Mouse (Mus musculus) C2C12 (cell line): Measurements from ENCODE around the gene Gm10251. TPM values are rescaled to one million over a fixed set of nuclear protein-coding genes. Genes with fewer than 3 reads are reported as not detected.
"Not testable (repeated sequence)": the region's sequence is repeated elsewhere in the genome, so short reads cannot be mapped to it uniquely, and the experiment has no call there.

Experiments used
- H3K27me3 ChIP-seq: one replicate; pipeline ENCODE4 v1.6.1; 2011; ENCODE audit not compliant: control insufficient read depth, insufficient read depth, insufficient read length
- H3K36me3 ChIP-seq: one replicate; pipeline ENCODE4 v1.6.1; 2011; ENCODE audit not compliant: control insufficient read depth, insufficient read depth
- H3K4me3 ChIP-seq: one replicate; pipeline ENCODE4 v1.5.1; 2011; ENCODE audit warnings: mild to moderate bottlenecking, control low read depth; ENCODE audit not compliant: poor library complexity, insufficient read depth, severe bottlenecking
- H3K79me2 ChIP-seq: one replicate; pipeline ENCODE4 v1.6.1; 2011; ENCODE audit not compliant: control insufficient read depth, insufficient read depth
- H3K79me3 ChIP-seq: one replicate; pipeline ENCODE4 v1.6.1; 2011; ENCODE audit warnings: low read depth, control low read depth
- H3ac ChIP-seq: one replicate; pipeline ENCODE3; 2011; ENCODE audit warnings: low read depth; ENCODE audit not compliant: control insufficient read depth, insufficient read length
- long read RNA-seq, 2 experiments: library from polyadenylated mRNA; unstranded; transcript quantifications; one replicate each; pipeline ENCODE4 v2.0.0; 2019 to 2020
- polyA plus RNA-seq: library from polyadenylated mRNA; unstranded; fragments of >200 nt; fragmentation: generic; extraction: Trizol; gene quantifications from one replicate; pipeline ENCODE4 v1.2.1, GENCODE M21; 2012; ENCODE audit warnings: missing spikeins

The Gm10251 gene
- polyA plus RNA-seq, result not detected
- long read RNA-seq, experiment 1, result 0 reads
- long read RNA-seq, experiment 2, result 0 reads

- H3K4me3 ChIP-seq, H3K36me3 ChIP-seq, H3K79me2 ChIP-seq, H3K79me3 ChIP-seq, H3ac ChIP-seq, H3K27me3 ChIP-seq: not testable (repeated sequence)
Observed at GRCm38 (mm10) chr14:6684070-6684469, at the start of gene Gm10251. Gm10251 (minus strand) TSS chr14:6684170.

GRCm38 (mm10) chr14:6720151-6720550 lies 36.2 kb upstream of the Gm10251 start, which contains the start of gene Gm8050:
Gm8050 (minus strand) TSS chr14:6720251.
- H3K4me3 ChIP-seq, H3K79me2 ChIP-seq, H3K79me3 ChIP-seq, H3K27me3 ChIP-seq, H3K36me3 ChIP-seq, H3ac ChIP-seq: not testable (repeated sequence)

GRCm38 (mm10) chr14:6622318-6622717 lies 61.7 kb downstream of the Gm10251 start, which contains the start of gene Gm3460:
Gm3460 (minus strand) TSS chr14:6622418.
- not testable (repeated sequence) for H3K4me3 ChIP-seq, H3ac ChIP-seq, H3K36me3 ChIP-seq, H3K27me3 ChIP-seq, H3K79me3 ChIP-seq, H3K79me2 ChIP-seq

GRCm38 (mm10) chr14:6606436-6606835 lies 77.5 kb downstream of the Gm10251 start:
- not testable (repeated sequence) for H3ac ChIP-seq, H3K27me3 ChIP-seq, H3K79me3 ChIP-seq, H3K4me3 ChIP-seq, H3K36me3 ChIP-seq, H3K79me2 ChIP-seq

- H3K4me3 ChIP-seq, H3K79me3 ChIP-seq, H3K36me3 ChIP-seq, H3K27me3 ChIP-seq, H3K79me2 ChIP-seq, H3ac ChIP-seq: not testable (repeated sequence)
Observed at GRCm38 (mm10) chr14:6605004-6605403, 79.0 kb downstream of the Gm10251 start.

GRCm38 (mm10) chr14:6604551-6604950 lies 79.4 kb downstream of the Gm10251 start:
- not testable (repeated sequence) for H3K36me3 ChIP-seq, H3K4me3 ChIP-seq, H3K27me3 ChIP-seq, H3K79me2 ChIP-seq, H3ac ChIP-seq, H3K79me3 ChIP-seq

- not testable (repeated sequence) for H3K79me3 ChIP-seq, H3ac ChIP-seq, H3K4me3 ChIP-seq, H3K36me3 ChIP-seq, H3K27me3 ChIP-seq, H3K79me2 ChIP-seq
Observed at GRCm38 (mm10) chr14:6590513-6590912, 93.5 kb downstream of the Gm10251 start, which contains the start of gene Gm3629. Gm3629 (minus strand) TSS chr14:6590613.

Other genes starting within 250 kb of the Gm10251 start
- not detected for gene Gm3594, start 239.6 kb downstream of the Gm10251 start, polyA plus RNA-seq
- gene Gm8356, start 146.9 kb downstream of the Gm10251 start, polyA plus RNA-seq, result not detected
- gene Gm3629, start 93.6 kb downstream of the Gm10251 start, polyA plus RNA-seq, result not detected
- gene Gm3460, start 61.8 kb downstream of the Gm10251 start, polyA plus RNA-seq, result not detected
- gene Gm8050, start 36.1 kb upstream of the Gm10251 start, polyA plus RNA-seq, result not detected
- 1.0 TPM for gene Gm3636, start 58.2 kb upstream of the Gm10251 start, polyA plus RNA-seq
- not detected for gene Gm8362, start 90.2 kb upstream of the Gm10251 start, polyA plus RNA-seq
- gene Gm3642, start 156.1 kb upstream of the Gm10251 start, polyA plus RNA-seq, result not detected
- gene Gm3667, start 205.8 kb upstream of the Gm10251 start, polyA plus RNA-seq, result not detected